ENCODE assay signal across 27 mouse cellular contexts in genomic region chr15:89399716-89400115, GRCm38 (mm10). TPM values are rescaled to one million over a fixed set of nuclear protein-coding genes. Genes with fewer than 3 reads are reported as not detected.
"Had no signal": no experiment of that assay in that cellular context is flagged by ENCODE, and none has a peak within 500 bp of the region (broad histone marks: within the 10 kb centered on the region; RNA-seq: fewer than 3 reads in every experiment).

No protein-coding gene starts in this region.

- H3K36me3 ChIP-seq: liver, embryonic 15.5 days; lung, embryonic 15.5 days; midbrain, embryonic 10.5 days; midbrain, embryonic 12.5 days; neural tube, embryonic 13.5 days; neural tube, embryonic 15.5 days; stomach, embryonic 15.5 days had no signal

- H3K4me1 ChIP-seq: liver, embryonic 15.5 days; lung, embryonic 15.5 days; midbrain, embryonic 10.5 days; midbrain, embryonic 12.5 days; neural tube, embryonic 13.5 days; neural tube, embryonic 15.5 days; stomach, embryonic 15.5 days had no signal

- H3K9me3 ChIP-seq: liver, embryonic 15.5 days; lung, embryonic 15.5 days; midbrain, embryonic 10.5 days; midbrain, embryonic 12.5 days; neural tube, embryonic 13.5 days; neural tube, embryonic 15.5 days; stomach, embryonic 15.5 days had no signal

- H3K4me3 ChIP-seq: liver, embryonic 15.5 days; lung, embryonic 15.5 days; midbrain, embryonic 10.5 days; midbrain, embryonic 12.5 days; myocyte; neural tube, embryonic 13.5 days; neural tube, embryonic 15.5 days; stomach, embryonic 15.5 days had no signal

- H3K27me3 ChIP-seq: liver, embryonic 15.5 days; lung, embryonic 15.5 days; midbrain, embryonic 12.5 days; neural tube, embryonic 13.5 days; neural tube, embryonic 15.5 days; stomach, embryonic 15.5 days had no signal

- H3K9ac ChIP-seq: liver, embryonic 15.5 days; liver, postnatal 0 days; lung, embryonic 15.5 days; midbrain, embryonic 12.5 days; neural tube, embryonic 13.5 days; neural tube, embryonic 15.5 days; stomach, embryonic 15.5 days had no signal

- ATAC-seq: liver, postnatal 0 days; lung, postnatal 0 days; midbrain, embryonic 16.5 days had no signal

- DNase-seq: liver, postnatal 0 days; lung, adult 2 months; lung, postnatal 14 days; lung, postnatal 4 days; midbrain, embryonic 14.5 days; retina, postnatal 1 day; right cerebral cortex, adult 18-20 months; right cerebral cortex, postnatal 25 days; right cerebral cortex, postnatal 4 days; thymus, postnatal 14 days; thymus, postnatal 4 days had no signal

- H3K27ac ChIP-seq: liver, embryonic 15.5 days; lung, embryonic 15.5 days; midbrain, embryonic 10.5 days; midbrain, embryonic 12.5 days; neural tube, embryonic 13.5 days; neural tube, embryonic 15.5 days; stomach, embryonic 15.5 days; stomach, postnatal 0 days had no signal

- H3K4me2 ChIP-seq: liver, embryonic 15.5 days; lung, embryonic 15.5 days; midbrain, embryonic 12.5 days; neural tube, embryonic 13.5 days; neural tube, embryonic 15.5 days; stomach, embryonic 15.5 days had no signal

RNA-seq across cellular contexts. Expression of gene Syce3, which starts 10.6 kb away (rescaled TPM):
- total RNA-seq: megakaryocyte, adult 5-6 weeks; megakaryocyte-erythroid progenitor cell, adult 5-6 weeks had no signal
- polyA plus RNA-seq: liver, embryonic 15.5 days; liver, postnatal 0 days; lung, adult 2 months; lung, embryonic 15.5 days; lung, postnatal 0 days; midbrain, embryonic 10.5 days; midbrain, embryonic 12.5 days; midbrain, embryonic 14.5 days; midbrain, embryonic 16.5 days; myocyte; neural tube, embryonic 11.5 days; neural tube, embryonic 13.5 days; neural tube, embryonic 15.5 days; spleen, adult 2 months; stomach, embryonic 15.5 days; stomach, postnatal 0 days; thymus, postnatal 0 days had no signal

RNA-seq across cellular contexts. Expression of gene Klhdc7b, which starts 15.0 kb away (rescaled TPM):
- total RNA-seq: megakaryocyte, adult 5-6 weeks; megakaryocyte-erythroid progenitor cell, adult 5-6 weeks had no signal
- polyA plus RNA-seq: liver, embryonic 15.5 days; liver, postnatal 0 days; lung, embryonic 15.5 days; lung, postnatal 0 days; midbrain, embryonic 10.5 days; midbrain, embryonic 12.5 days; midbrain, embryonic 14.5 days; myocyte; neural tube, embryonic 11.5 days; neural tube, embryonic 13.5 days; spleen, adult 2 months; stomach, embryonic 15.5 days; stomach, postnatal 0 days; thymus, postnatal 0 days had no signal

RNA-seq across cellular contexts. Expression of gene Odf3b, which starts 20.6 kb away (rescaled TPM):
- total RNA-seq: megakaryocyte, adult 5-6 weeks had no signal
- polyA plus RNA-seq: myocyte had no signal

RNA-seq across cellular contexts. Expression of gene Tymp, which starts 22.9 kb away (rescaled TPM):
- total RNA-seq: megakaryocyte-erythroid progenitor cell, adult 5-6 weeks had no signal

RNA-seq across cellular contexts. Expression of gene Cpt1b, which starts 25.9 kb away (rescaled TPM):
- polyA plus RNA-seq: neural tube, embryonic 11.5 days had no signal
